Mouse (Mus musculus) adrenal gland, postnatal 4 days (tissue): ENCODE data around the gene Nelfcd. TPM values are rescaled to one million over a fixed set of nuclear protein-coding genes. Genes with fewer than 3 reads are reported as not detected.

Source experiments
- DNase-seq, 2 experiments: peaks; one replicate each; pipeline ENCODE4 v3.0.0; 2021 to 2022; ENCODE audit warnings: low spot score in 2 of 2, mixed read lengths in 2 of 2
- total RNA-seq, 2 experiments: library from RNA; stranded (reverse); gene quantifications; 2 replicates each; pipeline ENCODE4 v1.2.3; 2021

Nelfcd gene
- total RNA-seq, 2 experiments from 2014 or later = 77.0 to 78.4 TPM

GRCm38 (mm10) chr2:174472818-174473549 lies 57.4 kb downstream of the Nelfcd start, which contains the start of gene Prelid3b:
Gene Prelid3b (minus strand): TSS chr2:174473081.
- DNase-seq = peak; percentile 98 to 99

DNA sequence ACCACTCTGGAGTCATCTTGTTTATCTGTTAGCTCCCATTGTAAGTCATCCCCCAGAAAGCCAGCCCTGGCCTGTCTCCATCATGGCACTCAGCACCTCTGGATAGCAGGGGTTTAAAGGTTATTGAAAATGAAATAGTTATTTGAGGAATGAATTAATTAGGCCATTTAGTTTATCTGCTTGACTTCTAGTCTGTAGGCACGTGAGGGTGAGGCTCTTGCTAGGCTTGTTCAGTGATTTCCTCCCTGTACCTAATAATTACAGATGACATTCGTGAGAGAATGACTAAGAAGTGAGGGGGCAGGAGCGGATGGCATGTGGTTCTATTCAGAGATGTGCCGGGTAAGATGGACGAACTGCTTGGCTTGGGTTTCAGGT lies 57.9 kb downstream of the Nelfcd start:
- DNase-seq = no peak

Other genes starting within 250 kb of the Nelfcd start
- 1,000 to 10,000 TPM; 3,043 to 3,192 TPM for gene Gnas, start 131.5 kb upstream of the Nelfcd start, total RNA-seq
- gene Gm20721, start 69.1 kb upstream of the Nelfcd start, total RNA-seq = 1 to 10 TPM; 2.1 to 2.2 TPM
- gene Ctsz, start 23.2 kb downstream of the Nelfcd start, total RNA-seq = 100 to 1,000 TPM; 107 to 114 TPM
- gene Tubb1, start 34.9 kb downstream of the Nelfcd start, total RNA-seq = 1 to 10 TPM; 1.4 to 2.7 TPM
- 100 to 1,000 TPM; 380 to 432 TPM for gene Atp5e, start 48.3 kb downstream of the Nelfcd start, total RNA-seq
- gene Prelid3b, start 57.3 kb downstream of the Nelfcd start, total RNA-seq = 100 to 1,000 TPM in 1 of 2 experiments, 10 to 100 TPM in 1; 98.1 to 101 TPM
- under 1 TPM; 0.20 to 0.28 TPM for gene Zfp831, start 227.7 kb downstream of the Nelfcd start, total RNA-seq